Mouse (Mus musculus) ZHBTc4 (cell line): ENCODE measurements around the gene Olfr1045.

Experiments
- DNase-seq: peaks from one replicate; pipeline ENCODE4 v3.0.0-alpha.2; 2011; ENCODE audit warnings: low read depth, low spot score

The Olfr1045 gene

DNA sequence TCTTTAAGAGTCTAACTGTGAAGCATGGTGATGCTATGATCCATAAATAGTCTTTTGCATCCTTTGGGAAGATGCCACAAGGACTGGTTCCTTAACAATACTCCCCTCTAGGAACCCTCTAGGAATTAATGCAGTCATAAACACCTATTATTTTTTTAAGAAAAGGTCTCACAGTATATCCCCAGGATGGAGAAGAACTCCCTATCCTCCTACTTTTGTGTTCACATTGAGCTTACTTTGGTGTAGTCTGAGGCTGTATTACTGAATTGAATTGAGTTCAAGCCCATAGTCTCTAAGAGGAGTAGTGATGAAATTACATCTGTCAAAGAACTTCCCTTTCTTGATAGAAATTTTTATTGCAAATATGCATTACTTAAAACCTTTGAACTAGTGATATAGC is at the start of gene Olfr1045:
Gene Olfr1045, minus strand, starts transcription at position 101 of the 400 bp plus-strand sequence.
- no peak for DNase-seq

DNA sequence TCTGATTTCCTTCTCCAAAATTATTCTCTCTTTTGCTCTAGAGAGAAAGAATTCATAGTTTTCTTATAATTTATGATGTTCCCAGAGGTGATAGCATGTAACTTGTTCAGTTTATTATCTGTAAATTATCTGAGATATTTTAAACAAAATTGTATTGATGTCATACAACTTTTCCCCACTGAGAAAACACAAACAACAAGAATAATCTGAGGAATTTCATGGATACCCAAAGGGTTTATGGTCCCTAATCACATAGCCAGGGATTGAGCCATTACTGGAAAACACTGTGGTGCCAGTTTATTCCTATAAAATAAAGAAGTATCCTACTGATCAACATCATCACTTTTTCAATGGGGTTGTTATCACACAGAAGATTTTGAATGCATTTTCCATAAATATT is 37.4 kb upstream of the Olfr1045 start, which contains the start of gene Olfr1048:
Gene Olfr1048, minus strand, starts transcription at position 101 of the 400 bp plus-strand sequence.
- no peak for DNase-seq

DNA sequence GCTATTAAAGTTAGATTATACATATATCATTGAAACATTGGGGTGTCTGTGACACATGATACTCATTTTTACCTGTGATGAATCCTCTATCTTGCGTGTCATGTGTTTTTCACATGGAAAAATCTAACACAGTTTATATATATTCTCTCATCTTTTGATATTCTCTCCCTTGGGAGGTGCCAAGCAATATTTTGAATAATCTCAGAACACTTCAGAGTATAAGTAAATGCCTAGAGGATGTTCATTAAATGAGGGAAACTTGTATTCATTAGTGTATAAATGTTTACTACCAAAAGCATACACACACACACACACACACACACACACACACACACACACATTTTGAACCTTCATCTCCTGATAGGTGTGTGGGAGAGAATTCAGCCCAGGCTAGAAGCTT is 28.5 kb upstream of the Olfr1045 start, which contains the start of gene Olfr1047:
Gene Olfr1047, minus strand, starts transcription at position 101 of the 400 bp plus-strand sequence.
- DNase-seq, result no peak

DNA sequence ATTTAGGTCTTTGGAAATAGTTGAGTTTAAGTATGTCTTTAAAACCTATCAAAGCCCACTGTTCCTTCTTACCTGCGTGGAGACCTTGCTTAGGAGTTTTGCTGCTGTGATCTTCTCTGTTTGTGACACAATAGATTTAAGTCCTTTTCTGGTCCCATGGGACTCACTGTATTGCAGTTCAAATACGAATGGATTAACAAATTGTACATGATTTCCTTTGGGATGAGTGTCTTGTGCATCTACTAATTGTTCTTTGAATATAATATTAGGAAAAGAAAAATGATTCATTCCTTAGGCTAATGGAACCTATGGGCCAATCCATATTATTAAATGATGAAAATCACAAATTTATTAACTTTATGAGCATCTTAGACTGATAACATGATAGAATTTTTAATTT is 16.4 kb upstream of the Olfr1045 start, which contains the start of gene Olfr1046:
Gene Olfr1046, minus strand, starts transcription at position 101 of the 400 bp plus-strand sequence.
- no peak for DNase-seq

DNA sequence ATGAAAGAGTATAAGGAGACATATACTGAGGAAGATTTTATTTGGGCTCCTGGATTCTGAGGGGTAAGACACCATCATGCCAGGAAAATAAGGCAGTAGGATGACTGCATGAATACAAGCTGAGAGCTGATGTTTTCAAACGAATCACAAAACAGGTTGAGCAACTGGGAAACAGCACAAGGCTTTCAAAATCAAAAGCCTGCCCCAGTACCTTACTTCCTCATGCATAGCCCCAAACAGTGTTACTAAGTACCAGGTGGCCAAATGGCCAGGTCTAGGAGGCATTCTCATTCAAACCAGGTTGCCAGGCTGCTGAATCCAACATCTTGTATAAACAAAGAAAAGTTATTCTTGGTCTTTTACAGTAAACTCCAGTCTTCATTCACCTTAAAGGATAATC is 6.9 kb downstream of the Olfr1045 start:
- DNase-seq, result no peak

DNA sequence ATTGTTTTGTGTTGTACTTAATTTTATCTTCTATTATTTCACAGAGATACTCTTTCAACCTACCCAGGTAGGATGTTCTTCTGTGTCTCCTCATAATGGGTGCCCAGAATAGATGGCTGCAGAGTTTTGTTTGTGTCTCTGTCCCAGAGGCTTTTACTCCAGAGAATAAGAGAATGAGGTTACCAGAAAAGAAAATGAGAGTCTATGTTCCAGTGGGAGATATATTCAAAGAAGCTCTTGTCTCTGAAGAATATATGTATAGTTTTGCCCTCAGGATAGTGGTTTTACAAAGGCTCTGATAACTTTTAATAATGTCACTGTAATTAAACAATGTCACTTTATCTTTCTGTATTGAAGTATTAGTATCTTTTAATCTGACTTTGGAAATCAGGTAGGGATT is 17.2 kb downstream of the Olfr1045 start, which contains the start of gene Olfr52:
Gene Olfr52, minus strand, starts transcription at position 101 of the 400 bp plus-strand sequence.
- no peak for DNase-seq

DNA sequence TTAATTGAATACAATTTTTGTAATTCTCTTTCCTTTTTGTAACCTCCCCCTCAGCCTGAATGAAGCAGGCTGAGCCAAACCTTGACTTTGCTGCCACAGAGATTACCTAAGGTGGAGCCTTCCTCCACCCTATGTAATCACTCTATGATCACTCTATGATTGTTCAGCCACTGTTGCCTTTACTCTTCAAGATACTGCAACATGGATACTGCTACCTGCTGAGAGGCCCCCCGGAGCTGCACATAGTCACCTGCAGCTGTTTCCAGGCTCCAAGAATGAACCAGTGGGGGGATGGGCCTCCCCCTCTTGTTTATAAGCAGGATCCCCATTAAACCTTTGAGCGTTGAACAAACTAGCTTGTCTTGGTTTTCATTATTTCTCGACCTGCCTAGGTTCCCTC is 22.9 kb downstream of the Olfr1045 start:
- DNase-seq, result peak; percentile 78

DNA sequence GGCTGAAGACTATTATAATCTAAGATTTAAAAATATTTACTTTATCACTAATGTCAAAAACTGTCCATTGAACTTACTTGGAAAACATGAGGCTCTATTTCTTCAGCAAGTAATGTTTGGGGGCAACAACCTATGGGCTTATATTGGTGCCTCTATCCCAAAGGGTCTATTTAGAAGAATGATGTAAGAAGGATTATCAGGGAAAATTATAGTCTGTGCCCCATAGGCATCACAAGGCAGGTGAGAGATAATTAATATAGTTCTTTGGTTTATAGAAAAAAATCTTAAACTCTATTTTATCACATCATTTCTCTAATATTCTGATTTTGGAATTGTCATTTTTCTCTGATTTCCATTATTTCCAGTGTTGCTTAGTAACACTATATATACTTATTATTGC is 25.1 kb downstream of the Olfr1045 start, which contains the start of gene Olfr1044:
Gene Olfr1044, minus strand, starts transcription at position 101 of the 400 bp plus-strand sequence.
- DNase-seq, result no peak

DNA sequence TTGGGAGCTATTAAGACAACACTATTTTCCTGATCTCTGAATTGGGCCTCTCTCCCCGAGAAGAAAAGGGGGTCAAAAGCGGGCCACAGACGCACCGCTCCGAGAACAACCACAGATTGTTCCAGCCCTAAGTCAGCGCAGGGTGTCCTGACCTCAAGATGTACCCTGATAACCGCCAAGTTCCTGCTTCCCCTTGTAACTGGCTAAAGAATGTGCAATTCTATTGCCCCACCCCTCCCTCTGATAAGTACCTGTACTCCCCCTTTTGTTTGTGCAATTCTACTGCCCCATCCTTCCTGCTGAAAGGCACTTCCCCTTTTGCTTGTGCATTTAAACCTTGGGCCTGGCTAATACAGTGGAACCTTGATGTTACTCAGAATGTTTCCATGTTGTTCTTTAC is 27.4 kb downstream of the Olfr1045 start:
- DNase-seq, result peak; percentile 71

DNA sequence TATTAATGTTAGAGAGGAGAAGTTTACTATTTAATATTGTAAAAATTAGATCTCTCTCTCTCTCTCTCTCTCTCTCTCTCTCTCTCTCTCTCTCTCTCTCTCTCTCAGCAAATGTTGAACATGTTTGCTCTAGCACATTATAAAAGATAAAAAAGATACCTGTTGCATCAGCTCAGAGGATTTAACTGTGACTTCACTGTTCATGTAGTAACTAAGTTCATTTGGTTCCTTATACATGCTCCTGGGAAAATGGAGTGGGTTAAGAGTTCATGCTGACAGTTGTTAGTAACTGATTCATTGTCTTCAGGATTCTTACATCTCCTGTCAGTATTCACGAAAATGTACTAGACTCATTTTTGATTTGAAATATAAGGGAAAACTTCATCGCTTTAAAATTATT is 35.4 kb downstream of the Olfr1045 start, which contains the start of gene Olfr1043:
Gene Olfr1043, minus strand, starts transcription at position 101 of the 400 bp plus-strand sequence.
- no peak for DNase-seq

DNA sequence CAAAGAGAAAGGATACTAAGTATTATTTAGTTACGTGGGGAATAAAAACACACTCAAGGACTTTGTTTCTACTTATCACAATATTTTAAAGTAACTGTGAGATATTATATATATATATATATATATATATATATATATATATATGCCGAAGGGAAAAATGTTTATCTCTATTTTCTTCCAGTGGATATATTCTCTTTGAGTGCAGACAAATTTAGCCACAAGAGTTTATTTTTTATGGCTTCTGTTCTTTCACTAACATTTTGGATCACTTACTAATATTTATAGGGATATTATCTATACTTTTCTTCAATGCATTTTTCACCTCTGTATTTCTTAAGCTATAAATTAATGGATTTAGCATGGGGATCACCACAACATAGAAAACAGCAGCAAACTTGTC is 41.1 kb downstream of the Olfr1045 start, which contains the start of gene Olfr1042:
Gene Olfr1042, minus strand, starts transcription at position 101 of the 400 bp plus-strand sequence.
- no peak for DNase-seq

DNA sequence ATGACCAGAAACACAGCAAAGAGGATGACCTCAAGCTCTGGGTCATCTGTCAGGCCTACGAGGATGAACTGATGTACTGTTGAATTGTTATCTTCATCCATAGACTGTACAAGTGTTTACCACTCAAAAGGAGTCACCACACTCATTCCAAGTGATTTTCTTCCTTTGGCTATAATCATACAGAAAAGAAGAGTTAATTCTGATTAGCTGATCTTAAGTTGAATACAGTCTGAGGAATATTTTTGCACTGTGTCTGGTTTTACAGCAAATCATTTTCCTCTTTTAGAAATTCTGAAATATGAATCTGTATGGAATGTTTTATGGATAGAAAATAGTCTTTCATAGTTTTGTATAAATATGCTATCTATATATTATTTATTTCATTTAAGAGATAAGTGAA is 56.2 kb downstream of the Olfr1045 start, which contains the start of gene Olfr1040:
Gene Olfr1040, minus strand, starts transcription at position 101 of the 400 bp plus-strand sequence.
- no peak for DNase-seq
